Mouse (Mus musculus): ENCODE data around the gene Unc119. TPM values are rescaled to one million over a fixed set of nuclear protein-coding genes. Genes with fewer than 3 reads are reported as not detected.

Gene Unc119
- polyA plus RNA-seq, 1 experiment, result 64.1 TPM

DNA sequence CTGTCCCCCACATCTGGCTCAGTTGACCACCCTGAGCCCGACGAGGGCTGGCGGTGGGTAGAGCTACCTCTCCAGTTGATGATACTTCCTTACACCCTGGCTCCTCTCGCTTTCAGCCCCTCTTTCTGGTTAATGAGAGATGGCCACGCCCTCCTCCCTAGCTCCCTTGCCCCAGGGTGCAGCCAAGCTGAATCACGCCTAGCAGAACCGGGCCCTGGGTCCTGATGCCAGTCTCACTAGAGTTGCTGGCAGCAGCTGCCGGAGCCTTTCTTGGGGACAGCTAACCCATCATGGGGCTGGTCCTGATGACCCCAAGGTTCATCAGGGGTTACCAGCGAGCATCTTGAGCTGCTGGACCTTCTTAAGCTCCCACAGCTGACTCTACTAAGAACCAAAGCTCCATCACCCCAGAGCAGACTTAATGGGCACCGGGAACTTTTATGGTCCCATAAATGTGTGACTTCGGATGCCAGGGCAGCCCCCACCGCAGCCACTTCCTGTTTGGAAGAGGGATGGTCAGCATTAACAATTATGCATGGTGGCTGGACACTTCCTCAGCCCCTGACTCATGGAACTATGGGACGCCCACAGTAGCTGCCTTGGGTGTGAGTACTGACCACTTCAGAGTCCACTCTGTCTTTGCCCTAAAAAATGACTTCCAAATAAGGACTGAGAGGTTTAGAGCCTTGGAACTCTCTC lies 20.2 kb downstream of the Unc119 start:
- no peak for DNase-seq

DNA sequence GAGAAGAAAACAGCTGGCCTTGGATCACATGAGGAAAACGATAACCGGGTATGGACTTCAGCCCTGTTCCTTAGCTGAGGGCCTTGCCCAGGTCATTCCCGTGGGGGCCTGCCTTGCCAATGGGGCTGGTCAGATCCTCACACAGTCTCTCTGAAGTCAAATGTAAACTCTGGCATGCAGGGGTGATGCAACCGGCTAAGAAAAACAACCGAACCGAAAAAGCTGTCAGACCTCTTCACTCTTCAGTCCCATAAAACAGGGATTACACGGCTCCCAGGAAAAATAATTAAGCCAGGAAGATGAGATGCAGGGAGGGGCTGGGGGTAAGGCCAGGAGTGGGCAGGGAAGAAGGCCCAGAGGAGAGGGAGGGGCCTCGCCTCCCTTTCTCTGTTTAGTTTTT lies 20.8 kb downstream of the Unc119 start:
- Histone ChIP-seq H3K4me1 (ENCODE audit: control insufficient read depth, insufficient read depth, low read length) (peaks cover 2% of the 10 kb centered on the region; the same call in 1 of the 2 replicates), H3K4me3 (replicated peaks; ENCODE audit: extremely low read depth, low read depth, low read length) (no peak overlapping the region)
- TF ChIP-seq POLR2A (IDR thresholded peaks at IDR 0.05; ENCODE audit: borderline replicate concordance, extremely low read depth, low read depth, low read length) (no peak), CTCF (IDR thresholded peaks at IDR 0.05; ENCODE audit: insufficient read depth, low read length) (no peak)
- no peak for DNase-seq
- WGBS, result 26% methylated on average over 8 of the region's 8 CpGs

More for the DNA sequence above, 20.2 kb downstream of the Unc119 start:
- no peak overlapping the region for H3K4me3 ChIP-seq (replicated peaks; ENCODE audit: extremely low read depth, low read depth, low read length)
- 66% methylated on average over 13 of the region's 13 CpGs for WGBS
- TF ChIP-seq CTCF (IDR thresholded peaks at IDR 0.05; ENCODE audit: insufficient read depth, low read length) (no peak), POLR2A (IDR thresholded peaks at IDR 0.05; ENCODE audit: borderline replicate concordance, extremely low read depth, low read depth, low read length) (no peak)
- H3K4me1 ChIP-seq (ENCODE audit: control insufficient read depth, insufficient read depth, low read length), result peaks cover 2% of the 10 kb centered on the region; the same call in 1 of the 2 replicates

DNA sequence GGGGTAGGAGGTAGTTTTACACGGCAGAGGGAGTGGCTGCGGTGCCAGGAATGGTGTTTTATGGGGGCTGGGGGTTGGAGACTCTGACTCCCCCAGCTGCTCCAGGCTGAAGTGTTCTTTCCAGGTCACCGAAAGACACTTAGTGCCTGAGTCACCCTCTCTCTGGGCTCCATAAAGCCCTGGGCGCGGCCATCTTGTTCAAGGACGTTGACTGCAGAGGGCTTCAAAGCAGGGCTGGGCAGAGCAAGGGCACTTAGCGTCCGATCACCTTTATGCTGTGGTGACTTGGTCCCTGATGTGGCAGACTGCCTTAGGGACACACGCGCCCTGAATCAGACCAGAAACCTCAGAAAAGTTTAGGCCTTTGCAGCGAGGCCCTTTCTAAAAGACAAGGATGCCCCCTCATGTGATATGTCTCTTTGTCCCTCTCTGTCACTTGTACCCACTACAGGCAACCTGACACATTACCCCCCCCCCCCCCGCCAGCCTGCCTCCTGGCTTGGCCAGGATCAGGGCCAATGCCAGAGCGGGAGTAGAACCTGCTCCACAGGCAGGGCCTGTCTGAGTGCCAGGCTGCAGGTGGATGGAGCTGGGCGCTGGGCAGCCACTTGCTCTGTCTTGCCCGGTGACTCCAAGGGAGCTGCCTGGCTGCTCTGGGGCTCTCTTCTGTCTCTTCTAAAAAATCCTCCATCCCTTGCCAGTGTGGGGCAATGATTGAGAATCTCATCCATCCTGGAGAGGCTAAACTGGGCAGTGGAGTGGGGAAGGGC lies 24.4 kb downstream of the Unc119 start:
- DNase-seq, result no peak
- TF ChIP-seq POLR2A (IDR thresholded peaks at IDR 0.05; ENCODE audit: borderline replicate concordance, extremely low read depth, low read depth, low read length), result no peak
- no peak for TF ChIP-seq CTCF (IDR thresholded peaks at IDR 0.05; ENCODE audit: insufficient read depth, low read length)
- WGBS, result 79% methylated on average over 15 of the region's 15 CpGs
- Histone ChIP-seq H3K4me3 (replicated peaks; ENCODE audit: extremely low read depth, low read depth, low read length) (no peak overlapping the region), H3K4me1 (ENCODE audit: control insufficient read depth, insufficient read depth, low read length) (no peaks in the 10 kb centered on the region)

DNA sequence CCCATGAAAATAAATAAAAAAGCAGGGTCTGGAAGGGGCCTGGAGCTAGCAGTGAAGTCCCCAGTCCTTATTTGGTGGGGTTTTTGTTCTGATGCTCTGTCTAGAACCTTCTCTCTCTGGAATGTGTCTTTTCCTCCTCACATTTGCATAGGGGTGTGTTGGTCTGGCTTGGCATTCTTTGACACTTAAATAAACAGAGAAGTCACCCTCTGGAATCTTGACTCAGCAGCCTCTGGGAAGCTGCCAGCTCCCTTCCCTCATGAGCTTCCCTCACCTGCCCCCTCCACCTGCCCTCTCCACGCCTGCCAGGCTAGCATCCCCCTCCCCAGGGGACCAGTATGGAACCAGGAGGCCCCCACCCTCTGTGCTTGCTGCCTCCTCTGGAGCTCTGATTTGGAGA lies 27.1 kb downstream of the Unc119 start:
- no peak for TF ChIP-seq POLR2A (IDR thresholded peaks at IDR 0.05; ENCODE audit: borderline replicate concordance, extremely low read depth, low read depth, low read length)
- TF ChIP-seq CTCF (IDR thresholded peaks at IDR 0.05; ENCODE audit: insufficient read depth, low read length), result no peak
- no peak for DNase-seq
- WGBS, result 18% methylated on average over 1 of the region's 1 CpGs
- Histone ChIP-seq H3K4me1 (ENCODE audit: control insufficient read depth, insufficient read depth, low read length) (no peaks in the 10 kb centered on the region), H3K4me3 (replicated peaks; ENCODE audit: extremely low read depth, low read depth, low read length) (no peak overlapping the region)

DNA sequence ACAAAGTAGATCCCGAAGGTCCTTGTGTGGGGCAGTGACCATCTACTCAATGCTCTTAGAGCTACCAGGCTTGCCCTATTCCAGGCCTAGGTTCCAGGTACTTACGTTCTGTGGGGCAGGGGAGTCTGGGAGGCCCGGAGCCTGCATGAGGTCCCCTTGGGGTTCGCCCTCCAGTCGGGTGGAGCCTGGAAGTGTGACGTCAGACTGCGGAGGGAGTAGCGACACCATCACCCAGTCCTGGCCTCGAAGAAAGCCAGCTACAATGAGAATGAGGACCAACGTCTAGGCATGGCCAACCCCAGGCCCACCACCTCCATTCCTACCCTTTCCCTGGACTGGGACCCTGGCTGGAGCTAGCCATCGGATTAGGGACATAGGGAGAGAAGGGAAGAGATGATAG lies 28.4 kb downstream of the Unc119 start:
- WGBS, result 93% methylated on average over 11 of the region's 11 CpGs
- TF ChIP-seq POLR2A (IDR thresholded peaks at IDR 0.05; ENCODE audit: borderline replicate concordance, extremely low read depth, low read depth, low read length), result no peak
- TF ChIP-seq CTCF (IDR thresholded peaks at IDR 0.05; ENCODE audit: insufficient read depth, low read length), result no peak
- no peak for DNase-seq
- Histone ChIP-seq H3K4me1 (ENCODE audit: control insufficient read depth, insufficient read depth, low read length) (no peaks in the 10 kb centered on the region), H3K4me3 (replicated peaks; ENCODE audit: extremely low read depth, low read depth, low read length) (no peak overlapping the region)

DNA sequence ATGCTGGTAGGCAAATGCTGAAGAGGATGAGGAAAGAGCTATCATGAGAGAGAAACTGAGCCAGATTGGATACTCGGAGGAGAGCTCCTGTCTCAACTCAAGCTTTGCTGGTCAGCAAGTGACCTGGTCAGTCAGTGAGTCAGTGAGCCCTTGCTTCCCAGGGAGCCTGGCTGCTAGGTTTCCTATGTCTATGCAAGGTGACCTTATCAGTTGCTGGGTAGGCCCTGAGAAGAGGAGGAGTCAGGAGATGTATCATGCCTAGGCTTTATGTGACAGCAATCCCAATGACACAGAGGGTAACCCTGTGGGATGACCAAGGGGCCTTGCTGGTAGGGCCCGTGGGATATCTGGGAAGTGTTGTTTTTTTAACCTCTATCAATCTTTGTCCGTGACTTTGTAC lies 28.9 kb downstream of the Unc119 start:
- Histone ChIP-seq H3K4me1 (ENCODE audit: control insufficient read depth, insufficient read depth, low read length) (no peaks in the 10 kb centered on the region), H3K4me3 (replicated peaks; ENCODE audit: extremely low read depth, low read depth, low read length) (no peak overlapping the region)
- TF ChIP-seq CTCF (IDR thresholded peaks at IDR 0.05; ENCODE audit: insufficient read depth, low read length) (no peak), POLR2A (IDR thresholded peaks at IDR 0.05; ENCODE audit: borderline replicate concordance, extremely low read depth, low read depth, low read length) (no peak)
- DNase-seq, result no peak
- 61% methylated on average over 3 of the region's 3 CpGs for WGBS

DNA sequence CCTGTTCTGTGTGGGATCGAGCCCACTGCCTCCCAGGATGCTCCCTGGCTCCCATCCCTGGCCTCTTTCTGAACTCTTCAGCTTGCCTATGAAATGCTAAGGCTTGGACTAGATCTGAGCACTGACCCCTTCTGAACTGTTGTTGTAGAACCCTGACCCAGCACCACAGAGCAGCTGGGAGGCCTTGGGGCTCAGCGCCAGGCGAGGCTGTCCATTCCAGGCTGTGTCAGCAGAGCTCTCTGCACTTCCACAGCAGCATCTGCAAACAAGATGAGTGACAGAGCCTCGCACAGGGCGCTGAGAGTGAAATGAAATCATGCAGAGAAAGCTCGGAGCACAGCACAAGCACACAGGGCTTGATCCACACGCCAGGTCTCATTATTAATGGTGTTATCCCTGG lies 29.3 kb downstream of the Unc119 start:
- no peak for TF ChIP-seq POLR2A (IDR thresholded peaks at IDR 0.05; ENCODE audit: borderline replicate concordance, extremely low read depth, low read depth, low read length)
- no peak for TF ChIP-seq CTCF (IDR thresholded peaks at IDR 0.05; ENCODE audit: insufficient read depth, low read length)
- 56% methylated on average over 7 of the region's 7 CpGs for WGBS
- Histone ChIP-seq H3K4me3 (replicated peaks; ENCODE audit: extremely low read depth, low read depth, low read length) (no peak overlapping the region), H3K4me1 (ENCODE audit: control insufficient read depth, insufficient read depth, low read length) (no peaks in the 10 kb centered on the region)
- no peak for DNase-seq

DNA sequence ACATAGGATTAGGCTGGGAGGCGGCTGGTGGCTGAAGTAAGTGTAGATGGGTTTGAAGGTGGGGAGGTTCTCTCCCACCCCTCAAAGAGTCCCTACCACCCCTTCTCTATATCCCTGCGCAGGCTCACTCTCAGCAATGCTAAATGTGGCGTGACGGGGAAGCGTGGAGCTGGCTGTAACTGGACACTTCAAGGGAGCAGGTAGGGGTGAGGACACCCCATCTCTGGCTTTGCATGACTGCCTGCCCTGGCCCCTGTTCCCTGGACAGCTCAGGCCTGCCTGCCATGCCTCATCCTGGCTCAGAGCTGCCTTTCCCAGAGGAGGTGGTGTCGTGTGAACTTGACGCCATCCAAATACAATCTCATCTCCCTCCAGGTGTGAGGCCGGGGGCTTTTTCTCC lies 30.9 kb downstream of the Unc119 start:
- no peak for DNase-seq
- Histone ChIP-seq H3K4me1 (ENCODE audit: control insufficient read depth, insufficient read depth, low read length) (no peaks in the 10 kb centered on the region), H3K4me3 (replicated peaks; ENCODE audit: extremely low read depth, low read depth, low read length) (no peak overlapping the region)
- TF ChIP-seq CTCF (IDR thresholded peaks at IDR 0.05; ENCODE audit: insufficient read depth, low read length) (no peak), POLR2A (IDR thresholded peaks at IDR 0.05; ENCODE audit: borderline replicate concordance, extremely low read depth, low read depth, low read length) (no peak)
- WGBS, result 86% methylated on average over 8 of the region's 8 CpGs

DNA sequence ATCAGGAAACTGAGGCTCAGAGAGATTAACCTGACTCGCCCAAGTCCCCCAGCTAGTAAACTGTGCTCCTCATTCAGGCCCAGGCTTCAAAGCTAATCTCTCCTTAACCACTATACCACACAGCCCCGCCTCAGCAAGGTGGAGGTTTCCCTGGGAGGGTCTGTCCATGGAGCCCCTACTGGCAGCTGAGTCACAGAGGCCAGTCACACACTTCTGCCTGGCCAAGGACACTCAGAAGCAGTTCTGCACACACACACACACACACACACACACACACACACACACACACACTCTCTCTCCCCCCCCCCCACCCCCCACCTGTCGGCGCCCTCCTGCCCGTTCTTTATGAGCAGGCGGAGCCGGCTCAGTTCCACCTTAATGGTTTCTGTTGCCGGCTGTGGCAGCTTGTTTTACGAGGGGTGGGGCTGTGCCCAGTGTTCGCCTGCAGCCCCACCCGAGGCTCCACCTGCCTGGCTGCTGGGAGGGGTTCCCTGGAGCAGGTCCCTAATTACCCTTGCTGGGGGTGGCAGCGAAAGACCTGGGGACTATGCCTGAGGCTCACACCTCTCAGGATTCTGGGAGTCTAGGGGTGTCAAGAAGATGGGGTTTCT lies 34.4 kb downstream of the Unc119 start:
- H3K4me1 ChIP-seq (ENCODE audit: control insufficient read depth, insufficient read depth, low read length), result no peaks in the 10 kb centered on the region
- DNase-seq, result no peak
- no peak for TF ChIP-seq CTCF (IDR thresholded peaks at IDR 0.05; ENCODE audit: insufficient read depth, low read length)
- no peak for TF ChIP-seq POLR2A (IDR thresholded peaks at IDR 0.05; ENCODE audit: borderline replicate concordance, extremely low read depth, low read depth, low read length)
- 36% methylated on average over 7 of the region's 12 CpGs for WGBS
- no peak overlapping the region for H3K4me3 ChIP-seq (replicated peaks; ENCODE audit: extremely low read depth, low read depth, low read length)

All from lung, adult 2 months (tissue).